Mouse (Mus musculus): ENCODE measurements around the gene Gm3500.
"Not testable (repeated sequence)": the region's sequence is repeated elsewhere in the genome, so short reads cannot be mapped to it uniquely, and the experiment has no call there.

Gene Gm3500

DNA sequence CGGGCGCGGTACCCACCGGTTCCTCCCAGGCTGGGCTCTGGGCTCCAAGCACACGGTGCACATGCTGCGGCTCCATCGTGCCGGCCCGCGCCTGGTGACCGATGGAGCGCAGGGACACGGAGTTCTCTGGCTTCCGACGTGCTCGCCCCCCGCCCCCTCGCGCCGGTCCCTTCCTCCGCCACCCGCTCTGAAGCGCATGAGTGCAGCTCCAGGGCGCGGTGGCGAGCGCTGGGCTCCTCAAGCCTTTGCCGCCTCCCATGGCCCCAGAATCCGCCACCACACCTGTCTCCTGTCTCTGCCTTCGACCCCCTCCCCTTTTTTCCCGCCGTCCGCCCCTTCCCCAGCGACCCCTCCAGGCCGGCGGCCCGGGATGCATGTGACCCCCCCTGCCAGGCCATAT, at the start of gene Gm3500:
Gm3500 (minus strand) TSS at position 101 of the 400 bp plus-strand sequence.
- DNase-seq (ENCODE audit: low spot score in 2 of 2) = not testable (repeated sequence)

GRCm38 (mm10) chr14:5334828-5335227, 54.0 kb downstream of the Gm3500 start, which contains the start of gene Gm3542:
TSS of gene Gm3542 (minus strand) at chr14:5334928.
- DNase-seq (ENCODE audit: low spot score in 2 of 2) = not testable (repeated sequence)

All from frontal cortex, postnatal 36 days (tissue).